Mouse (Mus musculus) right cerebral cortex, adult 18-20 months (tissue): ENCODE measurements at regions not wholly inside any gene's neighbourhood (a gene's known extent, or its start where the extent isn't known, plus 50 kb on each side); places are given as distances from the start of the nearest gene placed in this dataset.
"Not testable (repeated sequence)": the region's sequence is repeated elsewhere in the genome, so short reads cannot be mapped to it uniquely, and the experiment has no call there.

Source experiments
- DNase-seq: peaks from one replicate; pipeline ENCODE4 v3.0.0; 2022; ENCODE audit warnings: mixed read lengths

- DNase-seq: peak; percentile 20
Measured at GRCm38 (mm10) chr12:47162624-47163151, 344.0 kb upstream of the Nova1 start.

- no peak for DNase-seq
Measured at GRCm38 (mm10) chr12:47160626-47161025, 341.9 kb upstream of the Nova1 start.

GRCm38 (mm10) chr12:47155916-47156315 is 337.2 kb upstream of the Nova1 start:
- DNase-seq: not testable (repeated sequence)

- no peak for DNase-seq
Measured at GRCm38 (mm10) chr12:47140677-47141076, 321.9 kb upstream of the Nova1 start.

- DNase-seq: no peak
Measured at GRCm38 (mm10) chr12:47129821-47130220, 311.1 kb upstream of the Nova1 start.

- DNase-seq: no peak
Measured at GRCm38 (mm10) chr12:47128596-47128995, 309.9 kb upstream of the Nova1 start.

GRCm38 (mm10) chr12:47121426-47121825 is 302.7 kb upstream of the Nova1 start:
- DNase-seq: no peak

GRCm38 (mm10) chr12:47117504-47117903 is 298.8 kb upstream of the Nova1 start:
- DNase-seq: peak; percentile 10

- DNase-seq: no peak
Measured at GRCm38 (mm10) chr12:47089234-47089633, 270.5 kb upstream of the Nova1 start.

GRCm38 (mm10) chr12:47074961-47075360 is 256.2 kb upstream of the Nova1 start:
- no peak for DNase-seq

GRCm38 (mm10) chr12:47052474-47052873 is 233.7 kb upstream of the Nova1 start:
- no peak for DNase-seq

GRCm38 (mm10) chr12:47020810-47021348 is 202.2 kb upstream of the Nova1 start:
- DNase-seq: no peak

- no peak for DNase-seq
Measured at GRCm38 (mm10) chr12:46992343-46992742, 173.6 kb upstream of the Nova1 start.

GRCm38 (mm10) chr12:46988972-46989371 is 170.2 kb upstream of the Nova1 start:
- DNase-seq: no peak

GRCm38 (mm10) chr12:46950223-46950779 is 131.6 kb upstream of the Nova1 start:
- no peak for DNase-seq

GRCm38 (mm10) chr12:46945707-46946106 is 127.0 kb upstream of the Nova1 start:
- DNase-seq: no peak

GRCm38 (mm10) chr12:46931086-46931485 is 112.4 kb upstream of the Nova1 start:
- no peak for DNase-seq

GRCm38 (mm10) chr12:46917286-46917685 is 98.6 kb upstream of the Nova1 start:
- no peak for DNase-seq

GRCm38 (mm10) chr12:46878164-46878563 is 59.4 kb upstream of the Nova1 start:
- DNase-seq: no peak

- DNase-seq: peak; percentile 17
Measured at GRCm38 (mm10) chr12:46870130-46870529, 51.4 kb upstream of the Nova1 start.
